Mouse (Mus musculus): ENCODE measurements around the gene Cdkn1b.

Cdkn1b gene

GRCm38 (mm10) chr6:134903368-134903767, 16.8 kb upstream of the Cdkn1b start:
- DNase-seq (ENCODE audit: low spot score): no peak

- DNase-seq (ENCODE audit: low spot score): no peak
Measured at GRCm38 (mm10) chr6:134903891-134904884, 16.0 kb upstream of the Cdkn1b start.

GRCm38 (mm10) chr6:134905811-134906210, 14.4 kb upstream of the Cdkn1b start:
- DNase-seq (ENCODE audit: low spot score): no peak

- DNase-seq (ENCODE audit: low spot score): no peak
Measured at GRCm38 (mm10) chr6:134914523-134914922, 5.7 kb upstream of the Cdkn1b start.

GRCm38 (mm10) chr6:134916641-134917040, 3.6 kb upstream of the Cdkn1b start:
- peak; percentile 55 for DNase-seq (ENCODE audit: low spot score)

GRCm38 (mm10) chr6:134917087-134917486, 3.1 kb upstream of the Cdkn1b start:
- DNase-seq (ENCODE audit: low spot score): peak; percentile 79

GRCm38 (mm10) chr6:134918769-134919168, 1.4 kb upstream of the Cdkn1b start:
- no peak for DNase-seq (ENCODE audit: low spot score)

GRCm38 (mm10) chr6:134919511-134920189, 551 bp upstream of the Cdkn1b start:
- peak; percentile 54 for DNase-seq (ENCODE audit: low spot score)

GRCm38 (mm10) chr6:134921014-134921694, 953 bp downstream of the Cdkn1b start:
- DNase-seq (ENCODE audit: low spot score): peak; percentile 51

- DNase-seq (ENCODE audit: low spot score): no peak
Measured at GRCm38 (mm10) chr6:134921695-134922510, 1.7 kb downstream of the Cdkn1b start.

- no peak for DNase-seq (ENCODE audit: low spot score)
Measured at GRCm38 (mm10) chr6:134922511-134923195, 2.5 kb downstream of the Cdkn1b start.

- no peak for DNase-seq (ENCODE audit: low spot score)
Measured at GRCm38 (mm10) chr6:134923670-134924069, 3.5 kb downstream of the Cdkn1b start.

- DNase-seq (ENCODE audit: low spot score): no peak
Measured at GRCm38 (mm10) chr6:134924262-134924661, 4.1 kb downstream of the Cdkn1b start.

GRCm38 (mm10) chr6:134925673-134926337, 5.6 kb downstream of the Cdkn1b start:
- DNase-seq (ENCODE audit: low spot score): no peak

GRCm38 (mm10) chr6:134926338-134926705, 6.1 kb downstream of the Cdkn1b start:
- no peak for DNase-seq (ENCODE audit: low spot score)

GRCm38 (mm10) chr6:134926803-134927594, 6.8 kb downstream of the Cdkn1b start:
- DNase-seq (ENCODE audit: low spot score): peak; percentile 74

- no peak for DNase-seq (ENCODE audit: low spot score)
Measured at GRCm38 (mm10) chr6:134927595-134928095, 7.4 kb downstream of the Cdkn1b start.

- peak; percentile 97 for DNase-seq (ENCODE audit: low spot score)
Measured at GRCm38 (mm10) chr6:134928096-134928888, 8.1 kb downstream of the Cdkn1b start.
